Mouse (Mus musculus): ENCODE data around the gene Trim10.

GRCm38 (mm10) chr17:36897065-36897464 is 27.7 kb downstream of the Trim10 start:
- TF ChIP-seq FLI1 (IDR thresholded peaks at IDR 0.05; ENCODE audit: low read length) (no peak), GATA1 (IDR thresholded peaks at IDR 0.05; ENCODE audit: borderline replicate concordance, low read length) (no peak)

All from megakaryocyte, embryonic 14.5 days (primary cell).